Mouse (Mus musculus) heart, embryonic 14.5 days (tissue): Measurements from ENCODE around the gene D930048N14Rik. TPM values are rescaled to one million over a fixed set of nuclear protein-coding genes. Genes with fewer than 3 reads are reported as not detected.
"Not testable (repeated sequence)": the region's sequence is repeated elsewhere in the genome, so short reads cannot be mapped to it uniquely, and the experiment has no call there.

Source experiments
- ATAC-seq: fragments of 200-750 bp; cut with Nextera tagmentation; 2 replicates; pipeline ENCODE4 v1.8.0; 2017; ENCODE audit warnings: low read depth, moderate TSS enrichment; ENCODE audit not compliant: insufficient number of reproducible peaks, insufficient read depth, low FRiP score
- H3K27ac ChIP-seq, 2 experiments: fragments of 200-500 bp in 1 of 2; fragments of 300-500 bp in 1 of 2; sonication (generic) in 1 of 2; replicated peaks in 1 of 2; 2 replicates each; pipeline ENCODE4 v1.5.1; 2012 to 2014; ENCODE audit warnings: low read depth in 2 of 2, low read length in 2 of 2, control low read depth in 1 of 2, mild to moderate bottlenecking in 1 of 2, mixed read lengths in 1 of 2; ENCODE audit not compliant: control insufficient read depth in 1 of 2, insufficient read depth in 1 of 2
- H3K27me3 ChIP-seq: fragments of 300-500 bp; sonication (generic); 2 replicates; pipeline ENCODE4 v1.6.1; 2014; ENCODE audit warnings: mild to moderate bottlenecking, low read length, control low read depth; ENCODE audit not compliant: control insufficient read depth, insufficient read depth
- H3K36me3 ChIP-seq: fragments of 300-500 bp; sonication (generic); 2 replicates; pipeline ENCODE4 v1.6.1; 2014; ENCODE audit warnings: mild to moderate bottlenecking, control low read depth, low read length, mixed read lengths; ENCODE audit not compliant: control insufficient read depth, insufficient read depth
- H3K4me1 ChIP-seq, 2 experiments: fragments of 200-500 bp in 1 of 2; fragments of 300-500 bp in 1 of 2; sonication (generic) in 1 of 2; 2 replicates each; pipeline ENCODE4 v1.6.1; 2012 to 2014; ENCODE audit warnings: low read length in 2 of 2, control low read depth in 1 of 2, mixed read lengths in 1 of 2; ENCODE audit not compliant: control insufficient read depth in 2 of 2, insufficient read depth in 2 of 2
- H3K4me2 ChIP-seq: fragments of 300-500 bp; sonication (generic); 2 replicates; pipeline ENCODE4 v1.6.1; 2014; ENCODE audit warnings: mild to moderate bottlenecking, low read length
- H3K4me3 ChIP-seq, 2 experiments: fragments of 200-500 bp in 1 of 2; fragments of 300-500 bp in 1 of 2; sonication (generic) in 1 of 2; 2 replicates each; pipeline ENCODE4 v1.5.1; 2012 to 2014; ENCODE audit warnings: low read length in 2 of 2, mild to moderate bottlenecking in 2 of 2, control low read depth in 1 of 2, low read depth in 1 of 2, moderate library complexity in 1 of 2; ENCODE audit not compliant: control insufficient read depth in 1 of 2, insufficient read depth in 1 of 2
- H3K9ac ChIP-seq: fragments of 300-500 bp; sonication (generic); 2 replicates; pipeline ENCODE4 v1.6.1; 2014; ENCODE audit warnings: mild to moderate bottlenecking, low read length
- H3K9me3 ChIP-seq: fragments of 300-500 bp; sonication (generic); 2 replicates; pipeline ENCODE4 v1.6.1; 2016; ENCODE audit warnings: low read length, control low read depth; ENCODE audit not compliant: control insufficient read depth
- WGBS: fragments of 180-500 bp; shearing (Covaris S2); extraction: QIAGEN DNeasy Blood & Tissue Kit; methylation state at CpG from one replicate; pipeline ENCODE4 v1.1.7; 2014; 5-methylcytosine and 5-hydroxymethylcytosine counted together
- polyA plus RNA-seq: library from polyadenylated mRNA; unstranded; fragments of >200 nt; fragmentation: Nextera tagmentation; extraction: Ambion mirVana; gene quantifications from 2 replicates; pipeline ENCODE4 v1.2.1, GENCODE M21; 2014

The D930048N14Rik gene
- polyA plus RNA-seq, 1 experiment from 2014 or later = 1.2 TPM

DNA sequence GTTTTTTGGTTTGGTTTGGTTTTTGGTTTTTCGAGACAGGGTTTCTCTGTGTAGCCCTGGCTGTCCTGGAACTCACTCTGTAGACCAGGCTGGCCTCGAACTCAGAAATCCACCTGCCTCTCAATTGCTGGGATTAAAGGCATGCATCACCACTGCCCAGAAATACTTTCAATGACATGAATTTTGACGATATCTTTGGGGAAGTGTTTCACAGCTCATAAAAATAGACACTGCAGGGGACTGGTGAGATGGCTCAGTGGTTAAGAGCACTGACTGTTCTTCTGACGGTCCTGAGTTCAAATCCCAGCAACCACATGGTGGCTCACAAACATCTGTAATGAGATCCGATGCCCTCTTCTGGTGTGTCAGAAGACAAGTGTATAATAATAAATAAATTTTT lies 40.8 kb upstream of the D930048N14Rik start:
- not testable (repeated sequence) for H3K9ac ChIP-seq, H3K4me2 ChIP-seq, H3K4me3 ChIP-seq, H3K36me3 ChIP-seq, H3K27ac ChIP-seq, H3K27me3 ChIP-seq, H3K9me3 ChIP-seq, ATAC-seq
- 84% methylated on average over 5 of the region's 5 CpGs for WGBS
- peaks cover 6 to 12% of the 10 kb centered on the region in 2 experiments for H3K4me1 ChIP-seq

DNA sequence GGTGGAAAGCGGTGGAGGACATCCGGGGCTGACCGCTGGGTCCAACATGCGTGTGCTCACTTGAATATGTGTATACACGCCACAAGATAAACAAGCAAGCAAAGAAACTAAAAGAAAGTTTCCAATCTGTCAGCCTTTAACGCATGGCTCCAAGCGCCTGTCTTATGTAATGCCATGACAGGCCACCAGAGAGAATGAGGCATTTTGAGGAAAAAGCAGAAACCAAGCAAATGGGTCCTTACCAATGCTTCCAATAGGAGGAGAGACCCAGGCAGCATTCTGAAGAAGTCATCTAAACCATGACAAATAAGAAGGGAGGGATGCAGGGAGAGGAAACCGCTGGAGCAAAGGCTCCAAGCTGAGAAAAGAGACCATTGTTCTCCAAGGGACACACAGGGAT lies 36.5 kb upstream of the D930048N14Rik start:
- no peak overlapping the region for H3K4me2 ChIP-seq
- no peak overlapping the region for H3K9ac ChIP-seq
- no peaks in the 10 kb centered on the region for H3K27me3 ChIP-seq
- ATAC-seq = no peak
- WGBS = 70% methylated on average over 8 of the region's 8 CpGs
- H3K27ac ChIP-seq = no peak overlapping the region
- no peak overlapping the region for H3K4me3 ChIP-seq
- peaks cover 9% of the 10 kb centered on the region in 2 experiments; a peak in 3 of 4 replicates for H3K4me1 ChIP-seq
- H3K36me3 ChIP-seq = no peaks in the 10 kb centered on the region
- no peaks in the 10 kb centered on the region for H3K9me3 ChIP-seq

DNA sequence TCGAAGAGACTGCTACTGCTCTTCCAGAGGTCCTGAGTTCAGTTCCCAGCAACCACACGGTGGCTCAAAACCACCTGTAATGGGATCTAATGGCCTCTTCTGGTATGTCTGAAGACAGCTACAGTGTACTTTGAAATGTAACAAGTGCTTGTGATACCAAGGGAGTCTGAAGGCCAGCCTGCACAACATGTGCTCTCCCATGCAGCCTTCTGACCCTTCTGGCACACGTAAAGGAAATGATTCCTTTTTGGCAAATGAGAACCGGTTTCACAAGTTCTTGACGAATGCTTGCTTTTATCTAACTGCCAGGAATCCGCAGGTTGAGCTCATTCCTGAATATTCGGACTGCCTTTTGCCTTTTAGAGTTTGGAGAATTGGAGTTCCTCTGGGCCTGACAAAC lies 35.6 kb upstream of the D930048N14Rik start:
- peaks cover 9 to 11% of the 10 kb centered on the region in 2 experiments; a peak in 3 of 4 replicates for H3K4me1 ChIP-seq
- 40% methylated on average over 7 of the region's 7 CpGs for WGBS
- peak overlapping the region; percentile 70 for H3K9ac ChIP-seq
- no peak for ATAC-seq
- H3K4me3 ChIP-seq = peak overlapping the region; percentile 35 to 41; a peak in 3 of 4 replicates
- H3K9me3 ChIP-seq = no peaks in the 10 kb centered on the region
- no peaks in the 10 kb centered on the region for H3K36me3 ChIP-seq
- H3K27me3 ChIP-seq = no peaks in the 10 kb centered on the region
- H3K27ac ChIP-seq = peak overlapping the region; percentile 82
- H3K4me2 ChIP-seq = peak overlapping the region; percentile 70

DNA sequence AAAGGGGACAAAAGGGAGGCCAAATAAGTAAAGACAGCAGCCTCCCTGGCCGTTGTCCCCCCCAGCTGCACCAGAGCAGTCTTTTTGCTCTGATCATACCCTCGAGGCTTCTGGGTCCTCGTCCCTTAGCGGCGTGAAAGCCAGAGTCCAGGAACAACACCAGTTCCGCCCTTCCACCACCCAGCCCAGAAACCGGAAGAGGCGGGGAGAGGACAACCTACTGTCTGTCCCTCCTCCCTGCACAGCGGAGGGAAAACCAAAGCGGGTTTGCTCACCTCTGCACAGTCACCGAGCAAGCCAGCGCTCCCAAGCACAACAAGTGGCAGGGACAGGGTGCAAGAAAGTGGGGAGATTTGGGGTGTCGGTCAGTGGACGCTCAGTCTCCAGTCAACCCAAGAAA lies 35.2 kb upstream of the D930048N14Rik start:
- Histone ChIP-seq H3K4me3 (peak overlapping the region; percentile 35 to 41), H3K27ac (peak overlapping the region; percentile 82), H3K27me3 (no peaks in the 10 kb centered on the region), H3K36me3 (no peaks in the 10 kb centered on the region), H3K4me1 (peaks cover 9 to 16% of the 10 kb centered on the region in 2 experiments; a peak in 3 of 4 replicates), H3K9me3 (no peaks in the 10 kb centered on the region), H3K4me2 (peak overlapping the region; percentile 70), H3K9ac (peak overlapping the region; percentile 70)
- WGBS = 2% methylated on average over 14 of the region's 14 CpGs
- ATAC-seq = peak; percentile 63; the same call in 1 of the 2 replicates

DNA sequence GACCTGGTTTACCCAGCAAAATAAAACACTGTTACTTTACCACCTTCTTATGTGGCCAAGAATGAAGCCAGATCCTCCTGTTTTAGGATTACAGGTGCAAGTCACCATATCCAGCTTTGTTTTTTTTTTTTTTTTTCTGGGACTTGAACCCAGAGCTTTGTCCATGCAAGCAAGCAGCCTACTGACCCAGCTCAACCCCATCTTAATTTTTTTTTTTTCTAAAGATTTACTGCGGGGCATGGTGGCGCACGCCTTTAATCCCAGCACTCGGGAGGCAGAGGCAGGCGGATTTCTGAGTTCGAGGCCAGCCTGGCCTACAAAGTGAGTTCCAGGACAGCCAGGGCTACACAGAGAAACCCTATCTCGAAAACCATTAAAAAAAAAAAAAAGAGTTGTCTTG lies 34.6 kb upstream of the D930048N14Rik start:
- Histone ChIP-seq H3K4me1 (peaks cover 9 to 19% of the 10 kb centered on the region in 2 experiments; a peak in 3 of 4 replicates), H3K4me3 (peak overlapping the region in 1 of 2 experiments; percentile 35; a peak in 2 of 4 replicates), H3K27ac (peak overlapping the region in 1 of 2 experiments; percentile 82; a peak in 1 of 4 replicates), H3K4me2 (peak overlapping the region; percentile 70), H3K9ac (peak overlapping the region; percentile 70)
- WGBS = 86% methylated on average over 7 of the region's 7 CpGs
- not testable (repeated sequence) for H3K36me3 ChIP-seq, ATAC-seq, H3K9me3 ChIP-seq, H3K27me3 ChIP-seq

DNA sequence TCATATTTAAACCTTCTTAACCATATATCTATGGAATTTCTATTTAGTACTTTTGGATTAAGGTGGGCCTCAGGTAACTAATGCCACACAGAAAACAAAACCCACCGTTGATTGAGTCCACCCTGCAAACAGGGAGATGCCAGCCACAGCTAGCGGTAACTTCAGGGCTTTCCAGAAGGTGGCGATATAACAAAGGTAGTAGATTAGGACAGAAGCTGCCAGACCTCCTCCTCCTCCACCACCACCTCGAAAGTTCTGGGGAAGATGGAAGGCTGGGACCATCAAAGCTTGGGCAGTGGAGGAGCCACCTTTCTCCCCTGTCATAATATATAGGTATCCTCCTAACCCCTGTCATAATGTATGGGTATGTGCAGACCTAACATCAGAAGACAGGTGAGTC lies 33.1 kb upstream of the D930048N14Rik start:
- no peaks in the 10 kb centered on the region for H3K27me3 ChIP-seq
- peaks cover 9 to 19% of the 10 kb centered on the region in 2 experiments; a peak in 3 of 4 replicates for H3K4me1 ChIP-seq
- H3K9me3 ChIP-seq = no peaks in the 10 kb centered on the region
- ATAC-seq = no peak
- no peak overlapping the region for H3K4me3 ChIP-seq
- no peak overlapping the region for H3K4me2 ChIP-seq
- WGBS = 8% methylated on average over 4 of the region's 4 CpGs
- H3K36me3 ChIP-seq = peaks cover 9% of the 10 kb centered on the region; the same call in 1 of the 2 replicates
- H3K9ac ChIP-seq = no peak overlapping the region
- no peak overlapping the region for H3K27ac ChIP-seq

DNA sequence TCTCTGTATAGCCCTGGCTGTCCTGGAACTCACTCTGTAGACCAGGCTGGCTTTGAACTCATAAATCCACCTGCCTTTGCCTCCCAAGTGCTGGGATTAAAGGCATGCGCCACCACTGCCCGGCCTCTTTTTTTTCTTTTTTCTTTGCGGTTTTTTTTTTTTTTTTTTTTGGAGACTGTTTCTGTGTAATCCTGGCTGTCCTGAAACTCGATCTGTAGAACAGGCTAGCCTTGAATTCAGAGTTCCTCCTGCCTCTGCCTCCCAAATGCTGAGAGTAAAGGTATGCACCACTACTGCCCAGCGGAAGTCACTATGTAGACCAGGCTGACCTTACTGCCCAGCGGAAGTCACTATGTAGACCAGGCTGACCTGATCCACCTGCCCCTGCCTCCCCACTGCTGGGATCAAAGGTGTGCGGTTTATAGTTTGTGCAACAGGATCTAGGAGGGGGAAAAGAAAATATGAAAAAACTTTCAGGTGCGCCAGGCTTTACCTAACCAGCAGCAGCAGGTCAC lies 31.8 kb upstream of the D930048N14Rik start:
- no peak for ATAC-seq
- Histone ChIP-seq H3K4me3 (peak overlapping the region; percentile 88 to 89), H3K9me3 (no peaks in the 10 kb centered on the region), H3K27ac (0 out of 4 replicates have a peak overlapping the region, but pooled peaks have one; percentile 16 to 22), H3K4me1 (peaks cover 9 to 19% of the 10 kb centered on the region in 2 experiments; a peak in 3 of 4 replicates), H3K9ac (peak overlapping the region; percentile 53; the same call in 1 of the 2 replicates), H3K4me2 (peak overlapping the region; percentile 93), H3K36me3 (peaks cover 22% of the 10 kb centered on the region), H3K27me3 (no peaks in the 10 kb centered on the region)
- 49% methylated on average over 8 of the region's 8 CpGs for WGBS
